Mouse (Mus musculus) midbrain, embryonic 14.5 days (tissue): Measurements from ENCODE around the gene Rragd. TPM values are rescaled to one million over a fixed set of nuclear protein-coding genes. Genes with fewer than 3 reads are reported as not detected.
"Not testable (repeated sequence)": the region's sequence is repeated elsewhere in the genome, so short reads cannot be mapped to it uniquely, and the experiment has no call there.

Source experiments
- ATAC-seq: fragments of 200-750 bp; cut with Nextera tagmentation; 2 replicates; pipeline ENCODE4 v1.8.0; 2017; ENCODE audit warnings: moderate number of reproducible peaks, moderate library complexity; ENCODE audit not compliant: low FRiP score, low TSS enrichment
- DNase-seq: peaks from one replicate; pipeline ENCODE4 v3.0.0-alpha.2; 2015
- H3K27ac ChIP-seq: fragments of 300-500 bp; sonication (generic); replicated peaks from 2 replicates; pipeline ENCODE4 v1.5.1; 2014; ENCODE audit warnings: mild to moderate bottlenecking, low read depth, low read length, moderate library complexity
- H3K27me3 ChIP-seq: fragments of 300-500 bp; sonication (generic); 2 replicates; pipeline ENCODE4 v1.6.1; 2014; ENCODE audit warnings: low read length, control low read depth, mixed read lengths; ENCODE audit not compliant: control insufficient read depth, insufficient read depth
- H3K36me3 ChIP-seq: fragments of 300-500 bp; sonication (generic); 2 replicates; pipeline ENCODE4 v1.6.1; 2014; ENCODE audit warnings: low read length, control low read depth; ENCODE audit not compliant: control insufficient read depth, insufficient read depth
- H3K4me1 ChIP-seq: fragments of 300-500 bp; sonication (generic); 2 replicates; pipeline ENCODE4 v1.6.1; 2014; ENCODE audit warnings: mild to moderate bottlenecking, antibody characterized with exemption, low read length, control low read depth; ENCODE audit not compliant: control insufficient read depth, insufficient read depth
- H3K4me2 ChIP-seq: fragments of 300-500 bp; sonication (generic); 2 replicates; pipeline ENCODE4 v1.6.1; 2014; ENCODE audit warnings: mild to moderate bottlenecking, low read length, moderate library complexity
- H3K4me3 ChIP-seq: fragments of 300-500 bp; sonication (generic); replicated peaks from 2 replicates; pipeline ENCODE4 v1.5.1; 2014; ENCODE audit warnings: low read depth, low read length
- H3K9ac ChIP-seq: fragments of 300-500 bp; sonication (generic); replicated peaks from 2 replicates; pipeline ENCODE4 v1.6.1; 2014; ENCODE audit warnings: mild to moderate bottlenecking, low read length, moderate library complexity
- H3K9me3 ChIP-seq: fragments of 300-500 bp; sonication (generic); 2 replicates; pipeline ENCODE4 v1.6.1; 2016; ENCODE audit warnings: low read length, control low read depth, mixed read lengths; ENCODE audit not compliant: control insufficient read depth
- WGBS: fragments of 180-500 bp; shearing (Covaris S2); extraction: QIAGEN DNeasy Blood & Tissue Kit; methylation state at CpG from one replicate; pipeline ENCODE4 v1.1.7; 2014; 5-methylcytosine and 5-hydroxymethylcytosine counted together
- polyA plus RNA-seq: library from polyadenylated mRNA; unstranded; fragments of >200 nt; fragmentation: Nextera tagmentation; extraction: Ambion mirVana; gene quantifications from 2 replicates; pipeline ENCODE4 v1.2.1, GENCODE M21; 2014

Rragd gene
- polyA plus RNA-seq, 1 experiment from 2014 or later: 34.4 TPM

DNA sequence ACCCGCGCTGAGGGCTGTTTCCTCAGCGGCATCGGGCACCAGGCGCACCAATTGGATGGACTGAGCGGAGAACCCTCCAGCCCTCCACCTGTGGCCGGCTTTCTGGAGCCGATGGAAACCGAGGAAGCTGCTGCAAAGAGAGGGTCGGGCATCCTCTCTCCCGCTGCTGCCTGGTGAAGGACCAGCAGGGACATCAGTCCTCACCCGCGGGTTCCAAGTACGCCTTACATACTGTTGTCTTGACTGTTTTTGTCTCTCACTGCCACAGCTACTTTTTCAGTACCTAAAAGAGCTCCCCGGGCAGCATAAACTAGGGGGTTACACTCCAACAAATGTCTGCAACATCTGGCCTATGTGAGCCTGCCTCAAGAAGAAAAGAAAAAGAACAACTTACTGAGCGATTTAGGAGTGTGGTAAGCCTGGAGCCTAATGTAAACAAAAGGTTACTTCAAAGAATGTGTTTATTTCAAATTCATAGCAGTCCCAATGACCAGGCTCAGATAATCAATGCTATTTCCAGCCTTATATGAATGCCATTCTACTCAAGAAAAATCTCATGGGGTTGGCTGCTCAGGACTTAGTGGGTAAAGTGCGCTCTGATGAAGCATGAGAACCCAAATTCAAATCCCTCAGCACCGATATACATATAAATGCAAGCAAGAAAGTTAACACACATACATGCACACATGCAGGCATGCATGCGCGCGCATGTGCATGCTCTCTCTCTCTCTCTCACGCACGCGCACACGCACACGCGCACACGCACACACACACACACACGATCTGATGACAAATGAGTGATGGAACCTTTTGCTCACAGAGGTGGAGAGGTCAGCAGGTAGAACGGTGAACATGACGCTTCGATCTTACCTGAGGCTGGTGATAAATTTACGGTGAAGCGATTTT is 31.5 kb upstream of the Rragd start:
- Histone ChIP-seq H3K4me1 (peaks cover 11% of the 10 kb centered on the region; the same call in 1 of the 2 replicates), H3K9ac (peak overlapping the region; percentile 55), H3K4me3 (peak overlapping the region; percentile 67), H3K4me2 (peak overlapping the region; percentile 82), H3K36me3 (no peaks in the 10 kb centered on the region), H3K27ac (no peak overlapping the region), H3K9me3 (no peaks in the 10 kb centered on the region), H3K27me3 (peaks cover 4% of the 10 kb centered on the region; the same call in 1 of the 2 replicates)
- ATAC-seq (peak; percentile 47), DNase-seq (peak; percentile 74)
- 7% methylated on average over 34 of the region's 34 CpGs for WGBS

GRCm38 (mm10) chr4:32952681-32953080 is 30.2 kb upstream of the Rragd start:
- Histone ChIP-seq H3K4me1 (peaks cover 11% of the 10 kb centered on the region; the same call in 1 of the 2 replicates), H3K36me3 (no peaks in the 10 kb centered on the region), H3K4me2 (no peak overlapping the region), H3K27ac (no peak overlapping the region), H3K4me3 (no peak overlapping the region), H3K27me3 (peaks cover 4% of the 10 kb centered on the region; the same call in 1 of the 2 replicates), H3K9me3 (no peaks in the 10 kb centered on the region), H3K9ac (no peak overlapping the region)
- DNase-seq (no peak), ATAC-seq (no peak)
- 26% methylated on average over 7 of the region's 7 CpGs for whole genome bisulfite sequencing

DNA sequence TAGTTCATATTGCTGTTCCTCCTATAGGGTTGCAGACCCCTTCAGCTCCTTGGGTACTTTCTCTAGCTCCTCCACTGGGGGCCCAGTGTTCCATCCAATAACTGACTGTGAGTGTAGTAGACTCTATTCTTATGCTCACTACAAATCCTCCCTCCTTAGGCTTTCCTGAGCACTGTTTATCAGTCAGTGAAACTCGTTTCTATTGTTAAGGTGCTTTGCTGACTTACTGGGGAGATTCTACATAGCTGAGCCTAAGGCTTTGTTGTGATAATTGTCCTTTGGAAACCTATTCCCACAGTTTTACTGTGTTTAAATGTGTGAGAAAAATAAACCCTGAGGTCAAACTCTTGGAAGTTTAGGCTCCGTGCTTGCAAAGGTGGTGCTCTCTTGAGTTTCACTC is 26.4 kb upstream of the Rragd start:
- WGBS: 26% methylated on average over 2 of the region's 2 CpGs
- no peak for DNase-seq
- Histone ChIP-seq H3K9ac (no peak overlapping the region), H3K27ac (no peak overlapping the region), H3K9me3 (no peaks in the 10 kb centered on the region), H3K27me3 (peaks cover 3% of the 10 kb centered on the region; the same call in 1 of the 2 replicates), H3K4me3 (no peak overlapping the region), H3K36me3 (no peaks in the 10 kb centered on the region), H3K4me2 (no peak overlapping the region), H3K4me1 (no peaks in the 10 kb centered on the region)
- no peak for ATAC-seq

- no peak overlapping the region for H3K4me3 ChIP-seq
- WGBS: 89% methylated on average over 3 of the region's 3 CpGs
- no peak for DNase-seq
- H3K9ac ChIP-seq: no peak overlapping the region
- H3K36me3 ChIP-seq: no peaks in the 10 kb centered on the region
- no peak for ATAC-seq
- H3K4me2 ChIP-seq: no peak overlapping the region
- no peak overlapping the region for H3K27ac ChIP-seq
- H3K9me3 ChIP-seq: no peaks in the 10 kb centered on the region
- H3K4me1 ChIP-seq: no peaks in the 10 kb centered on the region
- H3K27me3 ChIP-seq: no peaks in the 10 kb centered on the region
Measured at GRCm38 (mm10) chr4:32961394-32961793, 21.4 kb upstream of the Rragd start.

- not testable (repeated sequence) for H3K27ac ChIP-seq, H3K4me1 ChIP-seq, H3K27me3 ChIP-seq, H3K9ac ChIP-seq, H3K36me3 ChIP-seq, H3K9me3 ChIP-seq, DNase-seq, H3K4me2 ChIP-seq, H3K4me3 ChIP-seq, ATAC-seq
- 91% methylated on average over 19 of the region's 19 CpGs for WGBS
Measured at GRCm38 (mm10) chr4:32964619-32965018, 18.2 kb upstream of the Rragd start.

- no peaks in the 10 kb centered on the region for H3K4me1 ChIP-seq
- no peak overlapping the region for H3K4me3 ChIP-seq
- WGBS: 90% methylated on average over 4 of the region's 4 CpGs
- no peak overlapping the region for H3K9ac ChIP-seq
- H3K27me3 ChIP-seq: no peaks in the 10 kb centered on the region
- no peak overlapping the region for H3K27ac ChIP-seq
- DNase-seq (no peak), ATAC-seq (no peak)
- H3K9me3 ChIP-seq: 0 out of 2 replicates have a peak, but pooled peaks cover 7% of the 10 kb centered on the region
- no peak overlapping the region for H3K4me2 ChIP-seq
- no peaks in the 10 kb centered on the region for H3K36me3 ChIP-seq
Measured at GRCm38 (mm10) chr4:32977331-32977730, 5.5 kb upstream of the Rragd start.

DNA sequence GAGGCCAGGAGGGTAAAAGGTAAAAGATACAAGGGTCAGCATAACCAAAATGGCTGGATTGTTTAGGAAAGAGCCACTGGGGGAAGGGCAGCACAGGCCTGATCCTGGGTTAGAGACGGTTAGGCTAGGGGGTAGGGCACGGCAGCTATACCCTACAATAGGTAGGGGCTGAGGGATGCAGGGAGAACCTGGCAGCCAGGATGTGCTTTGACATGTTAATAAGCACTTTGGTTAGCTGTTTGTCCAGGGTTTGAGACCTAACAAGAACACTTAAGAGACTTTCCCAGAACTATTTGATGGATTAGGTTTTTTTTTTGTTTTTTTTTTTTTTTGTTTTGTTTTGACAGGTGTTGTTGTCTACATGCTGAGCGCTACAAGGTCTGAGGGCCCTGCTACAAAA is 2.8 kb upstream of the Rragd start:
- Histone ChIP-seq H3K4me1 (no peaks in the 10 kb centered on the region), H3K9ac (no peak overlapping the region), H3K9me3 (no peaks in the 10 kb centered on the region), H3K27me3 (no peaks in the 10 kb centered on the region), H3K27ac (no peak overlapping the region), H3K4me2 (no peak overlapping the region), H3K4me3 (no peak overlapping the region), H3K36me3 (no peaks in the 10 kb centered on the region)
- DNase-seq (no peak), ATAC-seq (no peak)
- 67% methylated on average over 3 of the region's 3 CpGs for WGBS

DNA sequence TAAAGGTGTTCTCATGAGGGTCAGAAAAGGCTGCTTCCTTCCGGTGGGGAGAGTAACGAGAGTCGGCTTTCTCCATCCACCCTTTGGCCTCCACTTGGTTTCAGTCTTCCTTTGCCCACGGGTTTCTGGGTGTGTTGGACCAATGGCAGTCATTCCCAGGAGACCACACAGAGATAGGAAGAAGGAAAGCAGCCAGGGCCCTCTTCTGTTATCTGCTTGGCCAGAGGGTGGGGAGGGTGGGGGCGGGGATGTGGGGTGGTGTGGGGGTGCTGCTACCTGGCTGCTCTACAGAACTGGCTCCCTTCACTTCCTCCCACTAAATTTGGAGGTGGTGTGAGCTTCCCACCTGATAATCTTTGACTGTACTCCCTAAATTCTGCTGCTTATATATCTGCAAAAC is 1.2 kb upstream of the Rragd start:
- H3K4me2 ChIP-seq: peak overlapping the region; percentile 80; the same call in 1 of the 2 replicates
- no peak for ATAC-seq

More for the DNA sequence above, 1.2 kb upstream of the Rragd start:
- WGBS: 24% methylated on average over 5 of the region's 5 CpGs
- Histone ChIP-seq H3K9me3 (no peaks in the 10 kb centered on the region), H3K27ac (no peak overlapping the region), H3K36me3 (no peaks in the 10 kb centered on the region), H3K4me1 (peaks cover 11% of the 10 kb centered on the region), H3K4me3 (no peak overlapping the region), H3K27me3 (no peaks in the 10 kb centered on the region), H3K9ac (no peak overlapping the region)
- DNase-seq: no peak
